Mouse (Mus musculus): ENCODE results near the gene Btnl1.

DNA sequence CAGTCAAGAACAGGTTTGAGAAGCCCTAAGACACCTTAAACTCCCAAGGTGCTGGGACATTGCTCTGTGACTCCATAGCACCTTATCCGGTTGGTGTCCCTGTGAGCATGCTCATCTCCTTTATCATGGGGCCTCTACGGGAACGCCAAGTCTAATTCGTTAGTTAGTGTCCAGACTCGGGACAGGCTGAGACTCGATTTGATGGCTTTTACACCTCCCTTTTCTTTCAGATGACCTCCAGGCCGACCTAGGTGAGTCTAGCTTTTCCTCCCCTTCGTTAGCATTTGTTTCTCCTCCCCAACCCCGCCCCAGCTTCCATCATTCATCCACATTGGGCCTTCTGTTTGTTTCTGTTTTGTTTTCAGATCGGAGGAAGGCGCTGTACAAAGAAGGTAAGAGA is 4.9 kb downstream of the Btnl1 start:
- TF ChIP-seq MXI1 (IDR thresholded peaks at IDR 0.05; ENCODE audit: low read depth, low read length) (no peak), SMC3 (IDR thresholded peaks at IDR 0.05; ENCODE audit: low read depth, low read length) (no peak), POLR2A (IDR thresholded peaks at IDR 0.05; ENCODE audit: low read depth, low read length) (no peak), ZKSCAN1 (IDR thresholded peaks at IDR 0.05; ENCODE audit: borderline replicate concordance, low read depth, low read length) (no peak), TCF12 (IDR thresholded peaks at IDR 0.05; ENCODE audit: low read depth, low read length) (no peak), CTCF (conservative IDR thresholded peaks at IDR 0.05 in 1 of 2, IDR thresholded peaks at IDR 0.05 in 1 of 2; ENCODE audit: low read depth in 2 of 2, low read length in 2 of 2) (no peak), MAZ (IDR thresholded peaks at IDR 0.05; ENCODE audit: low read depth, low read length) (no peak), SIN3A (IDR thresholded peaks at IDR 0.05; ENCODE audit: low read length) (no peak)
